ENCODE assay signal across 14 mouse cellular contexts in genomic region chr1:172585612-172586567, GRCm38 (mm10). TPM values are rescaled to one million over a fixed set of nuclear protein-coding genes. Genes with fewer than 3 reads are reported as not detected.
DNase-seq lines count a peak whose midpoint lies in the region; ATAC-seq lines count a peak whose summit lies in the region.
"Had no signal": no experiment of that assay in that cellular context is flagged by ENCODE, and none has a peak within 500 bp of the region (broad histone marks: within the 10 kb centered on the region; RNA-seq: fewer than 3 reads in every experiment).

No protein-coding gene starts in this region.

- intact Hi-C loops in heart, postnatal 10 days (cut with DNase I), result no loop called here
- intact Hi-C loops in left cerebral cortex, postnatal 4 days (cut with DNase I), result no loop called here

- H3K4me3 ChIP-seq in heart, embryonic 16.5 days (ENCODE audit: low read length), result no peak overlapping the region
- no peak overlapping the region for H3K4me3 ChIP-seq in embryonic facial prominence, embryonic 12.5 days
- H3K4me3 ChIP-seq in hindbrain, embryonic 13.5 days, result no peak overlapping the region
- no peak overlapping the region for H3K4me3 ChIP-seq in neural tube, embryonic 13.5 days
- H3K4me3 ChIP-seq in intestine, embryonic 16.5 days (ENCODE audit: low read length), result no peak overlapping the region
- H3K4me3 ChIP-seq: embryonic facial prominence, embryonic 13.5 days had no signal

- no peak overlapping the region for H3K27ac ChIP-seq in heart, embryonic 16.5 days (ENCODE audit: low read length)
- H3K27ac ChIP-seq in embryonic facial prominence, embryonic 12.5 days, result no peak overlapping the region
- H3K27ac ChIP-seq in hindbrain, embryonic 13.5 days, result peak overlapping the region; percentile 78
- H3K27ac ChIP-seq in neural tube, embryonic 13.5 days (replicated peaks), result peak overlapping the region; percentile 91
- no peak overlapping the region for H3K27ac ChIP-seq in intestine, embryonic 16.5 days (ENCODE audit: low read length)
- H3K27ac ChIP-seq: embryonic facial prominence, embryonic 13.5 days; kidney, postnatal 0 days had no signal

- peaks cover 16% of the 10 kb centered on the region for H3K27me3 ChIP-seq in heart, embryonic 16.5 days (ENCODE audit: control insufficient read depth, insufficient read depth, low read length)
- peaks cover 35% of the 10 kb centered on the region for H3K27me3 ChIP-seq in embryonic facial prominence, embryonic 12.5 days
- H3K27me3 ChIP-seq in hindbrain, embryonic 13.5 days, result peaks cover 6% of the 10 kb centered on the region; the same call in 1 of the 2 replicates
- H3K27me3 ChIP-seq in neural tube, embryonic 13.5 days, result 0 out of 2 replicates have a peak, but pooled peaks cover 3% of the 10 kb centered on the region
- no peaks in the 10 kb centered on the region for H3K27me3 ChIP-seq in intestine, embryonic 16.5 days (replicated peaks; ENCODE audit: control insufficient read depth, insufficient read depth, low read length)

- H3K36me3 ChIP-seq in heart, embryonic 16.5 days (ENCODE audit: control insufficient read depth, insufficient read depth), result no peaks in the 10 kb centered on the region
- no peaks in the 10 kb centered on the region for H3K36me3 ChIP-seq in embryonic facial prominence, embryonic 12.5 days
- no peaks in the 10 kb centered on the region for H3K36me3 ChIP-seq in hindbrain, embryonic 13.5 days
- no peaks in the 10 kb centered on the region for H3K36me3 ChIP-seq in neural tube, embryonic 13.5 days
- H3K36me3 ChIP-seq in intestine, embryonic 16.5 days (ENCODE audit: control insufficient read depth, insufficient read depth, low read length), result no peaks in the 10 kb centered on the region
- H3K36me3 ChIP-seq: embryonic facial prominence, embryonic 13.5 days had no signal

- no peak for DNase-seq in heart, postnatal 10 days
- no peak for DNase-seq in left cerebral cortex, postnatal 4 days
- no peak for DNase-seq in yolk sac, embryonic 10.5 days (ENCODE audit: low spot score)
- DNase-seq: gastrocnemius, postnatal 14 days; thymus, postnatal 36 days had no signal

- no peak for ATAC-seq in heart, embryonic 16.5 days (replicated peaks; ENCODE audit: extremely low read depth, insufficient read depth, low FRiP score)
- ATAC-seq in embryonic facial prominence, embryonic 12.5 days (ENCODE audit: insufficient number of reproducible peaks, insufficient read depth, low FRiP score, low TSS enrichment), result peak; percentile 69; the same call in 1 of the 2 replicates
- peak; percentile 72 for ATAC-seq in hindbrain, embryonic 13.5 days (ENCODE audit: low FRiP score)
- peak; percentile 77 for ATAC-seq in neural tube, embryonic 13.5 days (ENCODE audit: low read depth)
- ATAC-seq in intestine, embryonic 16.5 days, result no peak

- no peaks in the 10 kb centered on the region for H3K9me3 ChIP-seq in heart, embryonic 16.5 days (replicated peaks; ENCODE audit: control insufficient read depth, low read length)
- H3K9me3 ChIP-seq in embryonic facial prominence, embryonic 12.5 days, result no peaks in the 10 kb centered on the region
- H3K9me3 ChIP-seq in hindbrain, embryonic 13.5 days, result no peaks in the 10 kb centered on the region
- H3K9me3 ChIP-seq in neural tube, embryonic 13.5 days, result no peaks in the 10 kb centered on the region
- H3K9me3 ChIP-seq in intestine, embryonic 16.5 days (ENCODE audit: control insufficient read depth, low read length), result no peaks in the 10 kb centered on the region
- H3K9me3 ChIP-seq: embryonic facial prominence, embryonic 13.5 days had no signal

- no peaks in the 10 kb centered on the region for H3K4me1 ChIP-seq in heart, embryonic 16.5 days (ENCODE audit: control insufficient read depth, insufficient read depth, low read length)
- no peaks in the 10 kb centered on the region; the same call in 1 of the 2 replicates for H3K4me1 ChIP-seq in embryonic facial prominence, embryonic 12.5 days
- peaks cover 20% of the 10 kb centered on the region for H3K4me1 ChIP-seq in hindbrain, embryonic 13.5 days (replicated peaks)
- peaks cover 18% of the 10 kb centered on the region for H3K4me1 ChIP-seq in neural tube, embryonic 13.5 days (replicated peaks)
- H3K4me1 ChIP-seq in intestine, embryonic 16.5 days (ENCODE audit: control insufficient read depth, insufficient read depth, low read length), result no peaks in the 10 kb centered on the region

- WGBS in heart, embryonic 16.5 days, result 25% methylated on average over 26 of the region's 26 CpGs
- 24% methylated on average over 26 of the region's 26 CpGs for WGBS in embryonic facial prominence, embryonic 12.5 days
- 23% methylated on average over 26 of the region's 26 CpGs for WGBS in hindbrain, embryonic 13.5 days
- 15% methylated on average over 26 of the region's 26 CpGs for WGBS in neural tube, embryonic 13.5 days
- 32% methylated on average over 26 of the region's 26 CpGs for WGBS in intestine, embryonic 16.5 days

- H3K4me2 ChIP-seq in heart, embryonic 16.5 days (ENCODE audit: low read depth, low read length), result peak overlapping the region; percentile 22
- H3K4me2 ChIP-seq in embryonic facial prominence, embryonic 12.5 days (replicated peaks), result no peak overlapping the region
- peak overlapping the region; percentile 25 for H3K4me2 ChIP-seq in hindbrain, embryonic 13.5 days
- peak overlapping the region; percentile 26 for H3K4me2 ChIP-seq in neural tube, embryonic 13.5 days
- no peak overlapping the region for H3K4me2 ChIP-seq in intestine, embryonic 16.5 days (ENCODE audit: low read depth, low read length)
- H3K4me2 ChIP-seq: embryonic facial prominence, embryonic 13.5 days had no signal

- no peak overlapping the region for H3K9ac ChIP-seq in heart, embryonic 16.5 days (ENCODE audit: low read length)
- no peak overlapping the region for H3K9ac ChIP-seq in embryonic facial prominence, embryonic 12.5 days
- no peak overlapping the region; the same call in 1 of the 2 replicates for H3K9ac ChIP-seq in hindbrain, embryonic 13.5 days
- peak overlapping the region; percentile 45; the same call in 1 of the 2 replicates for H3K9ac ChIP-seq in neural tube, embryonic 13.5 days
- H3K9ac ChIP-seq in intestine, embryonic 16.5 days (ENCODE audit: low read depth, low read length), result no peak overlapping the region
- H3K9ac ChIP-seq: embryonic facial prominence, embryonic 13.5 days had no signal

RNA-seq across cellular contexts. Expression of gene Slamf8, which starts 4.5 kb away (rescaled TPM):
- 0.35 TPM in 2 replicates for polyA plus RNA-seq in heart, embryonic 16.5 days (2015; fragmentation: Nextera tagmentation; extraction: Ambion mirVana)
- total RNA-seq in heart, postnatal 10 days (2021), result not detected
- polyA plus RNA-seq in embryonic facial prominence, embryonic 12.5 days (2016; fragmentation: Nextera tagmentation; extraction: Ambion mirVana), result not detected in 2 replicates
- not detected in 2 replicates for polyA plus RNA-seq in hindbrain, embryonic 13.5 days (2015; fragmentation: Nextera tagmentation; extraction: Ambion mirVana)
- not detected in 2 replicates for polyA plus RNA-seq in neural tube, embryonic 13.5 days (2015; fragmentation: Nextera tagmentation; extraction: Ambion mirVana)
- total RNA-seq in left cerebral cortex, postnatal 4 days (2021), result not detected
- polyA plus RNA-seq in intestine, embryonic 16.5 days (2015; fragmentation: Nextera tagmentation; extraction: Ambion mirVana), result 0.64 and 0.66 TPM in 2 replicates
- total RNA-seq: ES-E14; gastrocnemius, postnatal 14 days had no signal

RNA-seq across cellular contexts. Expression of gene Fcrl6, which starts 16.5 kb away (rescaled TPM):
- polyA plus RNA-seq in heart, embryonic 16.5 days (2015; fragmentation: Nextera tagmentation; extraction: Ambion mirVana), result not detected in 2 replicates
- not detected for total RNA-seq in heart, postnatal 10 days (2021)
- polyA plus RNA-seq in embryonic facial prominence, embryonic 12.5 days (2016; fragmentation: Nextera tagmentation; extraction: Ambion mirVana), result 0.35 and 0.76 TPM in 2 replicates
- not detected in 2 replicates for polyA plus RNA-seq in hindbrain, embryonic 13.5 days (2015; fragmentation: Nextera tagmentation; extraction: Ambion mirVana)
- polyA plus RNA-seq in neural tube, embryonic 13.5 days (2015; fragmentation: Nextera tagmentation; extraction: Ambion mirVana), result 0.15 and 0.52 TPM in 2 replicates
- not detected for total RNA-seq in left cerebral cortex, postnatal 4 days (2021)
- polyA plus RNA-seq in intestine, embryonic 16.5 days (2015; fragmentation: Nextera tagmentation; extraction: Ambion mirVana), result not detected in 2 replicates
- total RNA-seq: ES-E14; gastrocnemius, postnatal 14 days; liver, adult 2 months had no signal
- polyA plus RNA-seq: kidney, postnatal 0 days; liver, adult 2 months had no signal

RNA-seq across cellular contexts. Expression of gene Vsig8, which starts 30.2 kb away (rescaled TPM):
- polyA plus RNA-seq in heart, embryonic 16.5 days (2015; fragmentation: Nextera tagmentation; extraction: Ambion mirVana), result 0.32 and 0.55 TPM in 2 replicates
- total RNA-seq in heart, postnatal 10 days (2021), result under 1 TPM in 1 of 2 experiments, not detected in 1; 0.24 TPM
- 0.24 TPM in 1 of 2 replicates, not detected in the other for polyA plus RNA-seq in embryonic facial prominence, embryonic 12.5 days (2016; fragmentation: Nextera tagmentation; extraction: Ambion mirVana)
- polyA plus RNA-seq in hindbrain, embryonic 13.5 days (2015; fragmentation: Nextera tagmentation; extraction: Ambion mirVana), result 0.17 and 0.18 TPM in 2 replicates
- polyA plus RNA-seq in neural tube, embryonic 13.5 days (2015; fragmentation: Nextera tagmentation; extraction: Ambion mirVana), result 0.82 and 0.85 TPM in 2 replicates
- not detected for total RNA-seq in left cerebral cortex, postnatal 4 days (2021)
- polyA plus RNA-seq in intestine, embryonic 16.5 days (2015; fragmentation: Nextera tagmentation; extraction: Ambion mirVana), result 0.15 and 0.31 TPM in 2 replicates
- total RNA-seq: gastrocnemius, postnatal 14 days; liver, adult 2 months had no signal
- polyA plus RNA-seq: liver, adult 2 months had no signal

RNA-seq across cellular contexts. Expression of gene Dusp23, which starts 46.9 kb away (rescaled TPM):
- 11.4 and 12.2 TPM in 2 replicates for polyA plus RNA-seq in heart, embryonic 16.5 days (2015; fragmentation: Nextera tagmentation; extraction: Ambion mirVana)
- 1 to 10 TPM; 6.3 to 6.8 TPM for total RNA-seq in heart, postnatal 10 days (2021)
- polyA plus RNA-seq in embryonic facial prominence, embryonic 12.5 days (2016; fragmentation: Nextera tagmentation; extraction: Ambion mirVana), result 9.4 and 10.0 TPM in 2 replicates
- polyA plus RNA-seq in hindbrain, embryonic 13.5 days (2015; fragmentation: Nextera tagmentation; extraction: Ambion mirVana), result 8.9 and 11.0 TPM in 2 replicates
- polyA plus RNA-seq in neural tube, embryonic 13.5 days (2015; fragmentation: Nextera tagmentation; extraction: Ambion mirVana), result 14.8 and 20.1 TPM in 2 replicates
- 1 to 10 TPM; 5.8 to 6.9 TPM for total RNA-seq in left cerebral cortex, postnatal 4 days (2021)
- 14.1 and 15.8 TPM in 2 replicates for polyA plus RNA-seq in intestine, embryonic 16.5 days (2015; fragmentation: Nextera tagmentation; extraction: Ambion mirVana)

Comparison
In these comparisons a context has a peak if more than half of its experiments do, and no peak if none do; other contexts are left out.
1. ATAC-seq: peak in embryonic facial prominence, embryonic 12.5 days (single experiment), hindbrain, embryonic 13.5 days (single experiment) and neural tube, embryonic 13.5 days (single experiment); none in heart, embryonic 16.5 days (single experiment) and intestine, embryonic 16.5 days (single experiment).
2. H3K27ac ChIP-seq: peak in hindbrain, embryonic 13.5 days (single experiment) and neural tube, embryonic 13.5 days (single experiment); none in heart, embryonic 16.5 days (single experiment), embryonic facial prominence, embryonic 12.5 days (single experiment) and intestine, embryonic 16.5 days (single experiment).
3. H3K4me2 ChIP-seq: peak in heart, embryonic 16.5 days (single experiment), hindbrain, embryonic 13.5 days (single experiment) and neural tube, embryonic 13.5 days (single experiment); none in embryonic facial prominence, embryonic 12.5 days (single experiment) and intestine, embryonic 16.5 days (single experiment).